Mouse (Mus musculus): Measurements from ENCODE around the gene Sowahc.
A peak's percentile ranks its signal among the peaks of the same experiment; 100 is the strongest.

The Sowahc gene

GRCm38 (mm10) chr10:59221473-59222270 is at the start of gene Sowahc, which contains the start of gene Sept10:
Gene Sowahc (plus strand): TSS chr10:59221953.
Gene Sept10 (minus strand): TSS chr10:59221847.
- DNase-seq (ENCODE audit: low read depth, low spot score), result peak; percentile 95

GRCm38 (mm10) chr10:59172539-59172938 is 49.2 kb upstream of the Sowahc start:
- no peak for DNase-seq (ENCODE audit: low read depth, low spot score)

- DNase-seq (ENCODE audit: low read depth, low spot score), result no peak
These were observed 42.1 kb upstream of the Sowahc start for GRCm38 (mm10) chr10:59179620-59180019.

GRCm38 (mm10) chr10:59182306-59182705 is 39.4 kb upstream of the Sowahc start:
- DNase-seq (ENCODE audit: low read depth, low spot score), result no peak

GRCm38 (mm10) chr10:59194891-59195290 is 26.9 kb upstream of the Sowahc start:
- no peak for DNase-seq (ENCODE audit: low read depth, low spot score)

GRCm38 (mm10) chr10:59196763-59197162 is 25.0 kb upstream of the Sowahc start:
- no peak for DNase-seq (ENCODE audit: low read depth, low spot score)

GRCm38 (mm10) chr10:59200011-59200410 is 21.7 kb upstream of the Sowahc start:
- peak; percentile 60 for DNase-seq (ENCODE audit: low read depth, low spot score)

- DNase-seq (ENCODE audit: low read depth, low spot score), result peak; percentile 58
These were observed 805 bp upstream of the Sowahc start for GRCm38 (mm10) chr10:59220824-59221472.

GRCm38 (mm10) chr10:59222271-59223101 is 733 bp downstream of the Sowahc start:
- DNase-seq (ENCODE audit: low read depth, low spot score), result peak; percentile 19

- DNase-seq (ENCODE audit: low read depth, low spot score), result peak; percentile 6
These were observed 1.5 kb downstream of the Sowahc start for GRCm38 (mm10) chr10:59223301-59223700.

- no peak for DNase-seq (ENCODE audit: low read depth, low spot score)
These were observed 2.1 kb downstream of the Sowahc start for GRCm38 (mm10) chr10:59223890-59224289.

- DNase-seq (ENCODE audit: low read depth, low spot score), result no peak
These were observed 3.4 kb downstream of the Sowahc start for GRCm38 (mm10) chr10:59225137-59225536.

- DNase-seq (ENCODE audit: low read depth, low spot score), result no peak
These were observed 7.6 kb downstream of the Sowahc start for GRCm38 (mm10) chr10:59229205-59229820.

GRCm38 (mm10) chr10:59235227-59235626 is 13.5 kb downstream of the Sowahc start:
- no peak for DNase-seq (ENCODE audit: low read depth, low spot score)

GRCm38 (mm10) chr10:59235847-59236246 is 14.1 kb downstream of the Sowahc start:
- DNase-seq (ENCODE audit: low read depth, low spot score), result no peak

- DNase-seq (ENCODE audit: low read depth, low spot score), result no peak
These were observed 14.7 kb downstream of the Sowahc start for GRCm38 (mm10) chr10:59236486-59236885.

GRCm38 (mm10) chr10:59237757-59238156 is 16.0 kb downstream of the Sowahc start:
- DNase-seq (ENCODE audit: low read depth, low spot score), result no peak

- DNase-seq (ENCODE audit: low read depth, low spot score), result peak; percentile 11
These were observed 19.4 kb downstream of the Sowahc start for GRCm38 (mm10) chr10:59241141-59241541.

GRCm38 (mm10) chr10:59249531-59249930 is 27.8 kb downstream of the Sowahc start:
- no peak for DNase-seq (ENCODE audit: low read depth, low spot score)

GRCm38 (mm10) chr10:59250679-59251078 is 28.9 kb downstream of the Sowahc start:
- no peak for DNase-seq (ENCODE audit: low read depth, low spot score)

- no peak for DNase-seq (ENCODE audit: low read depth, low spot score)
These were observed 30.2 kb downstream of the Sowahc start for GRCm38 (mm10) chr10:59251980-59252379.

- DNase-seq (ENCODE audit: low read depth, low spot score), result no peak
These were observed 30.6 kb downstream of the Sowahc start for GRCm38 (mm10) chr10:59252396-59252795.

Data from R1 (cell line).